8 mouse cellular contexts compared by ENCODE assay signal in the genomic region with DNA sequence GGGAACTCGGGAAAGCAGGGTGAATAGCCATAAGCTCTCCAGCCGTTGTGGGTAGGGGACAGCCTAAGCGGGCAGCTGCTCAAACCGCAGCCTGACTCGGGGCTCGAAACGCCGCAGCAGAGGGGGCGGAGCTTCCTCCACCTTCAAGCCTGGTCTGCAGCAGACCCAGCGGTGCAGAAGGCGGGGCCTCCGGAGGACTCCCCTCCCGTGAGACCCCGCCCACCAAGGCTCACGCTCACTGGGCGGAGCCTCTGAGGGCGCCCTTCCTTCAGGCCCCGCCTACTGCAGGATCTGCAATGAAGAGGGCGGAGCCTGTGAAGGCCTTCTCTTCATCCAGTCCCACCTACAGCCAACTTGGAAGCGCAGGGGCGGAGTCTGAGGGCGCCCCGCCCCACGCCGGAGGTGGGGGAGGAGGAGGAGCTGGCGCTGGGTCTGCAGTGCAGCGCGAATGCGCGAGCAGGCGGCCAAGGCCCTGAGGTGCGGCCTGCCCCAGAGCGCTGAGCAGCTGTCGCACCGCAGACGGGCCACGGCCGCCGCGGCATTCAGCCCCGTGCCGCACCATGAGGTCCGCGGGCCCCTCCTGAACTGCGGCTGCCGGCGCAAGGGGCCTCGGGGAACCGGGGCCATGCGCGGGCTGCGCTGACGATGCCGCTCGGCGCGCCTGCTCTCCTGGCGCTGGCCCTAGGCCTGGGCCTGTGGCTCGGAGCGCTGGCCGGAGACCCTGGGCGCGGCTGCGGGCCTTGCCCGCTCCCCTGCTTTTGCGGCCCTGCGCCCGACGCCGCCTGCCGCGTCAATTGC. TPM values are rescaled to one million over a fixed set of nuclear protein-coding genes. Genes with fewer than 3 reads are reported as not detected.
DNase-seq lines count a peak whose midpoint lies in the region; ATAC-seq and TF ChIP-seq lines count a peak whose summit lies in the region.

A gene (plus strand): TSS at position 217 of the 798 bp plus-strand sequence.

- peak within 1 kb of the TSS; percentile 81 for H3K4me3 ChIP-seq in heart, embryonic 12.5 days
- peak within 1 kb of the TSS; percentile 64 for H3K4me3 ChIP-seq in kidney, postnatal 0 days (replicated peaks; ENCODE audit: low read depth, low read length)
- H3K4me3 ChIP-seq in liver, embryonic 11.5 days (ENCODE audit: low read depth, low read length) = peak within 1 kb of the TSS; percentile 93
- peak within 1 kb of the TSS; percentile 90 for H3K4me3 ChIP-seq in stomach, embryonic 14.5 days (ENCODE audit: low read depth, low read length)

- peak within 1 kb of the TSS; percentile 81 for H3K4me2 ChIP-seq in heart, embryonic 12.5 days
- H3K4me2 ChIP-seq in kidney, postnatal 0 days (ENCODE audit: low read length) = peak within 1 kb of the TSS; percentile 71
- peak within 1 kb of the TSS; percentile 96 for H3K4me2 ChIP-seq in liver, embryonic 11.5 days
- H3K4me2 ChIP-seq in stomach, embryonic 14.5 days (replicated peaks; ENCODE audit: low read depth, low read length) = peak within 1 kb of the TSS; percentile 75

- DNase-seq in CD4-positive helper T cell, adult 2 months (ENCODE audit: low read depth, low spot score) = peak; percentile 100
- DNase-seq in brain, embryonic 18.5 days (ENCODE audit: low read depth, low spot score) = peak; percentile 95
- DNase-seq in kidney, postnatal 0 days (ENCODE audit: low spot score) = peak; percentile 100
- DNase-seq in liver, embryonic 11.5 days (ENCODE audit: low spot score) = peak; percentile 100
- DNase-seq in naive thymus-derived CD4-positive, alpha-beta T cell, adult 2 months (ENCODE audit: low read depth) = peak; percentile 100

- ATAC-seq in erythroid progenitor cell, adult 5-6 weeks (replicated peaks; ENCODE audit: low FRiP score, poor library complexity, severe bottlenecking) = peak; percentile 85
- ATAC-seq in heart, embryonic 12.5 days (ENCODE audit: insufficient number of reproducible peaks, low FRiP score) = peak; percentile 98
- ATAC-seq in kidney, postnatal 0 days (replicated peaks; ENCODE audit: low FRiP score, low read depth) = peak; percentile 97
- peak; percentile 93 for ATAC-seq in liver, embryonic 11.5 days (replicated peaks; ENCODE audit: low FRiP score)
- ATAC-seq in stomach, embryonic 14.5 days (ENCODE audit: insufficient number of reproducible peaks, insufficient read depth, low FRiP score, low read depth) = peak; percentile 94

- peaks cover 26% of the 10 kb centered on the region for H3K4me1 ChIP-seq in heart, embryonic 12.5 days (replicated peaks)
- H3K4me1 ChIP-seq in kidney, postnatal 0 days (replicated peaks; ENCODE audit: insufficient read depth, low read length) = 0 out of 2 replicates have a peak, but pooled peaks cover 8% of the 10 kb centered on the region
- H3K4me1 ChIP-seq in liver, embryonic 11.5 days (replicated peaks; ENCODE audit: control insufficient read depth, insufficient read depth, low read length) = peaks cover 7% of the 10 kb centered on the region
- H3K4me1 ChIP-seq in stomach, embryonic 14.5 days (ENCODE audit: control insufficient read depth, insufficient read depth, low read length) = peaks cover 22% of the 10 kb centered on the region; the same call in 1 of the 2 replicates

- H3K9me3 ChIP-seq in heart, embryonic 12.5 days (replicated peaks) = no peaks in the 10 kb centered on the region
- H3K9me3 ChIP-seq in kidney, postnatal 0 days (replicated peaks; ENCODE audit: low read length) = no peaks in the 10 kb centered on the region
- H3K9me3 ChIP-seq in liver, embryonic 11.5 days (ENCODE audit: control insufficient read depth, low read length) = no peaks in the 10 kb centered on the region
- no peaks in the 10 kb centered on the region for H3K9me3 ChIP-seq in stomach, embryonic 14.5 days (ENCODE audit: control insufficient read depth, low read depth, low read length)

- H3K9ac ChIP-seq in heart, embryonic 12.5 days = peak within 1 kb of the TSS; percentile 91
- H3K9ac ChIP-seq in kidney, postnatal 0 days (ENCODE audit: low read depth, low read length) = peak within 1 kb of the TSS; percentile 89
- H3K9ac ChIP-seq in liver, embryonic 11.5 days (ENCODE audit: low read depth, low read length) = peak within 1 kb of the TSS; percentile 92
- H3K9ac ChIP-seq in stomach, embryonic 14.5 days (replicated peaks; ENCODE audit: low read depth, low read length) = peak within 1 kb of the TSS; percentile 93

- under 1% methylated on average over 72 of the region's 72 CpGs for WGBS in heart, embryonic 12.5 days
- WGBS in kidney, postnatal 0 days = under 1% methylated on average over 66 of the region's 72 CpGs
- under 1% methylated on average over 62 of the region's 72 CpGs for WGBS in liver, embryonic 11.5 days
- WGBS in stomach, embryonic 14.5 days = under 1% methylated on average over 72 of the region's 72 CpGs

- H3K27me3 ChIP-seq in heart, embryonic 12.5 days (replicated peaks) = peaks cover 2% of the 10 kb centered on the region; the same call in 1 of the 2 replicates
- no peaks in the 10 kb centered on the region for H3K27me3 ChIP-seq in kidney, postnatal 0 days (ENCODE audit: insufficient read depth, low read length)
- H3K27me3 ChIP-seq in liver, embryonic 11.5 days (replicated peaks; ENCODE audit: control insufficient read depth, insufficient read depth, low read length) = no peaks in the 10 kb centered on the region
- H3K27me3 ChIP-seq in stomach, embryonic 14.5 days (ENCODE audit: control insufficient read depth, insufficient read depth, low read length) = no peaks in the 10 kb centered on the region

- TF ChIP-seq CTCF in kidney, postnatal 0 days (IDR thresholded peaks at IDR 0.05; ENCODE audit: low read depth) = peak; percentile 3; the same call in 1 of the 2 replicates

- H3K27ac ChIP-seq in heart, embryonic 12.5 days (ENCODE audit: poor library complexity, severe bottlenecking) = peak within 1 kb of the TSS; percentile 92
- H3K27ac ChIP-seq in kidney, postnatal 0 days = peak within 1 kb of the TSS; percentile 96
- H3K27ac ChIP-seq in liver, embryonic 11.5 days (ENCODE audit: low read depth, low read length) = peak within 1 kb of the TSS; percentile 93
- peak within 1 kb of the TSS; percentile 96 for H3K27ac ChIP-seq in stomach, embryonic 14.5 days (ENCODE audit: low read length)

- H3K36me3 ChIP-seq in heart, embryonic 12.5 days = no peaks in the 10 kb centered on the region
- no peaks in the 10 kb centered on the region for H3K36me3 ChIP-seq in kidney, postnatal 0 days (ENCODE audit: insufficient read depth, low read length)
- no peaks in the 10 kb centered on the region for H3K36me3 ChIP-seq in liver, embryonic 11.5 days (ENCODE audit: control insufficient read depth, insufficient read depth, low read length)
- H3K36me3 ChIP-seq in stomach, embryonic 14.5 days (ENCODE audit: control insufficient read depth, insufficient read depth, low read length) = no peaks in the 10 kb centered on the region

RNA-seq across cellular contexts. Expression of the gene that starts here (rescaled TPM):
- 11.3 and 11.9 TPM in 2 replicates for total RNA-seq in erythroid progenitor cell, adult 5-6 weeks (2015; ENCODE audit: low replicate concordance)
- 11.7 and 22.5 TPM in 2 replicates for total RNA-seq in erythroid progenitor cell, adult 5-6 weeks (2017; ENCODE audit: low replicate concordance)
- 18.1 and 18.9 TPM in 2 replicates for polyA plus RNA-seq in heart, embryonic 12.5 days (2016; fragmentation: Nextera tagmentation; extraction: Ambion mirVana)
- 10.6 and 17.7 TPM in 2 replicates for polyA plus RNA-seq in kidney, postnatal 0 days (2015; fragmentation: Nextera tagmentation; extraction: Ambion mirVana)
- polyA plus RNA-seq in liver, embryonic 11.5 days (2014; fragmentation: Nextera tagmentation; extraction: Ambion mirVana) = 8.7 and 12.2 TPM in 2 replicates
- 27.3 and 35.9 TPM in 2 replicates for polyA plus RNA-seq in stomach, embryonic 14.5 days (2014; fragmentation: Nextera tagmentation; extraction: Ambion mirVana)

Comparison
In these comparisons a context has a peak if more than half of its experiments do, and no peak if none do; other contexts are left out.
1. Peak in every context shown above with its lines: DNase-seq, ATAC-seq, H3K4me3 ChIP-seq and H3K27ac ChIP-seq.